7 mouse cellular contexts compared by ENCODE assay signal in the genomic region with DNA sequence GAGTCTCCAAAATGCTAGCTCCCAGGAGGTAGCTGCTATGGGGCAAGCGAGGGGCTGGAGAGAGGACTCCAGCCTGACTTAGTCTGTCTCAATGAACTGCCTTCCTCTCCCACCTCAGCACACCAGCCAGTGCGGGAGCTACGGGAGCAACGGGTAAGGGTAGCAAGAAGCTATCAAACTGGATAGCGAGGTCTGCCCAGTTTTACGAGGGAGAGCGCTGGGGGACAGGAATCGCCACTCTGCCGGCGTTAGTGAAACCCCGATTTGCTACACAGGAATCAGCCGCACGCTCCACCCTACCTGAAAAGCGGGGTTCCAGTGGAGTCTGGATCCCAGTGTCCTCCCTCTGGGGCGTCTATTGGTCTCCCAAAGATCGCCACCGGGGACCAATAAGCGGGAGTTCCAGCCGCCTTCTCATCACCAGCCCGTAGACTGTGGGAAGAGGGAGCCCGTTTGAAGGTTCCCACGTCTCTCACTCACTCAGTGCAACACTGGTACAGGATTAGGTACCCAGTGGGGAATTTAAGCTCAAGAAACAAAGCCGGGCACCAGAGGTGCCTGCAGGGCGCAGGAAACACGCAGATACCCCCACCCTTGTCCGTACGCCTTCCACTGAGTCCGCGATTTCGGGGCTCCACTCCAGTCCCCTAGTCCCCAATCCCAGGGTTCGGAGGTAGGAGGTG. TPM values are rescaled to one million over a fixed set of nuclear protein-coding genes. Genes with fewer than 3 reads are reported as not detected.
DNase-seq lines count a peak whose midpoint lies in the region; ATAC-seq lines count a peak whose summit lies in the region.

No protein-coding gene starts in this region.

- under 1% methylated on average over 31 of the region's 31 CpGs for WGBS in heart, embryonic 15.5 days

- intact Hi-C loops in left cerebral cortex, postnatal 4 days (cut with DNase I): loop anchor here (5.0 kb wide), 1 partner anchor 113 kb away; no protein-coding TSS in a partner anchor

- peaks cover 13% of the 10 kb centered on the region for H3K4me1 ChIP-seq in heart, embryonic 15.5 days (replicated peaks)

- ATAC-seq in heart, embryonic 15.5 days (replicated peaks; ENCODE audit: insufficient number of reproducible peaks, insufficient read depth, low FRiP score, low read depth): no peak; the same call in 1 of the 2 replicates
- ATAC-seq in megakaryocyte-erythroid progenitor cell, adult 5-6 weeks (replicated peaks; ENCODE audit: low FRiP score, low TSS enrichment, poor library complexity, severe bottlenecking): peak; percentile 32; the same call in 1 of the 2 replicates

- H3K27me3 ChIP-seq in heart, embryonic 15.5 days: peaks cover 34% of the 10 kb centered on the region

- H3K4me2 ChIP-seq in heart, embryonic 15.5 days: peak overlapping the region; percentile 98

- DNase-seq in left cerebral cortex, postnatal 4 days: peak; percentile 4
- DNase-seq in left cerebral cortex, adult 8-10 months (ENCODE audit: low spot score in 2 of 2): no peak
- DNase-seq in embryo, embryonic 9.5 days (ENCODE audit: extremely low spot score): peak; percentile 33
- no peak for DNase-seq in c-Kit-positive CD71-positive TER-119-positive erythroid progenitor cells, embryonic 14.5 days (ENCODE audit: low spot score)
- no peak for DNase-seq in lung, postnatal 10 days

- peak overlapping the region; percentile 57 for H3K4me3 ChIP-seq in heart, embryonic 15.5 days

- H3K36me3 ChIP-seq in heart, embryonic 15.5 days: no peaks in the 10 kb centered on the region

- no peak overlapping the region for H3K27ac ChIP-seq in heart, embryonic 15.5 days

- H3K9ac ChIP-seq in heart, embryonic 15.5 days: peak overlapping the region; percentile 25

- no peaks in the 10 kb centered on the region for H3K9me3 ChIP-seq in heart, embryonic 15.5 days (replicated peaks)

RNA-seq across cellular contexts. Expression of a gene that starts 0.6 kb away (rescaled TPM):
- 10 to 100 TPM; 15.3 to 20.3 TPM for total RNA-seq in left cerebral cortex, postnatal 4 days (2021)
- total RNA-seq in left cerebral cortex, adult 8-10 months (2022): 1 to 10 TPM; 1.4 to 2.8 (median 2.0) TPM
- polyA plus RNA-seq in heart, embryonic 15.5 days (2015; fragmentation: Nextera tagmentation; extraction: Ambion mirVana): 0.63 and 1.2 TPM in 2 replicates
- not detected in 2 replicates for total RNA-seq in megakaryocyte-erythroid progenitor cell, adult 5-6 weeks (2014; fragmentation: Nextera tagmentation)
- not detected in 2 replicates for total RNA-seq in megakaryocyte-erythroid progenitor cell, adult 5-6 weeks (2017)

Comparison
In these comparisons a context has a peak if more than half of its experiments do, and no peak if none do; other contexts are left out.
1. DNase-seq: peak in left cerebral cortex, postnatal 4 days (single experiment) and embryo, embryonic 9.5 days (single experiment); none in left cerebral cortex, adult 8-10 months (0 of 2), c-Kit-positive CD71-positive TER-119-positive erythroid progenitor cells, embryonic 14.5 days (single experiment) and lung, postnatal 10 days (single experiment).
2. RNA of a gene that starts 0.6 kb away (total RNA-seq): 15.3 to 20.3 TPM in left cerebral cortex, postnatal 4 days; 1.4 to 2.8 TPM in left cerebral cortex, adult 8-10 months and not detected in megakaryocyte-erythroid progenitor cell, adult 5-6 weeks; every median in the first group is over 4 times any median in the second.